Mouse (Mus musculus) embryonic facial prominence, embryonic 15.5 days (tissue): ENCODE results near the gene Tdpoz5. TPM values are rescaled to one million over a fixed set of nuclear protein-coding genes. Genes with fewer than 3 reads are reported as not detected.
"Not testable (repeated sequence)": the region's sequence is repeated elsewhere in the genome, so short reads cannot be mapped to it uniquely, and the experiment has no call there.

Source experiments
- ATAC-seq: fragments of 200-750 bp; cut with Nextera tagmentation; 2 replicates; pipeline ENCODE4 v1.8.0; 2017; ENCODE audit warnings: low read depth, moderate TSS enrichment; ENCODE audit not compliant: insufficient number of reproducible peaks, low FRiP score, low TSS enrichment
- H3K27ac ChIP-seq: fragments of 300-500 bp; sonication (generic); replicated peaks from 2 replicates; pipeline ENCODE4 v1.5.1; 2015; ENCODE audit warnings: mild to moderate bottlenecking, inconsistent platforms
- H3K27me3 ChIP-seq: fragments of 300-500 bp; sonication (generic); 2 replicates; pipeline ENCODE4 v1.6.1; 2015; ENCODE audit warnings: inconsistent platforms
- H3K36me3 ChIP-seq: fragments of 300-500 bp; sonication (generic); 2 replicates; pipeline ENCODE4 v1.6.1; 2015; ENCODE audit warnings: mild to moderate bottlenecking, inconsistent platforms
- H3K4me1 ChIP-seq: fragments of 300-500 bp; sonication (generic); 2 replicates; pipeline ENCODE4 v1.6.1; 2015; ENCODE audit warnings: inconsistent platforms
- H3K4me2 ChIP-seq: fragments of 300-500 bp; sonication (generic); replicated peaks from 2 replicates; pipeline ENCODE4 v1.6.1; 2015; ENCODE audit warnings: mild to moderate bottlenecking, inconsistent platforms
- H3K4me3 ChIP-seq: fragments of 300-500 bp; sonication (generic); replicated peaks from 2 replicates; pipeline ENCODE4 v1.5.1; 2015; ENCODE audit warnings: mild to moderate bottlenecking, inconsistent platforms
- H3K9ac ChIP-seq: fragments of 300-500 bp; sonication (generic); 2 replicates; pipeline ENCODE4 v1.6.1; 2015; ENCODE audit warnings: inconsistent platforms
- H3K9me3 ChIP-seq: fragments of 300-500 bp; sonication (generic); replicated peaks from 2 replicates; pipeline ENCODE4 v1.6.1; 2016; ENCODE audit warnings: inconsistent platforms
- WGBS: fragments of 180-500 bp; shearing (Covaris S2); methylation state at CpG from one replicate; pipeline ENCODE4 v1.1.7; 2015; 5-methylcytosine and 5-hydroxymethylcytosine counted together
- polyA plus RNA-seq: library from polyadenylated mRNA; unstranded; fragments of >200 nt; fragmentation: Nextera tagmentation; extraction: Ambion mirVana; gene quantifications from 2 replicates; pipeline ENCODE4 v1.2.1, GENCODE M21; 2015

The Tdpoz5 gene
- not detected in 2 replicates for polyA plus RNA-seq

GRCm38 (mm10) chr3:93961214-93961613 is at the start of gene Tdpoz5:
TSS of gene Tdpoz5 (minus strand) at chr3:93961314.
- 70% methylated on average over 3 of the region's 4 CpGs for WGBS
- H3K9ac ChIP-seq, H3K4me2 ChIP-seq, H3K4me3 ChIP-seq, H3K9me3 ChIP-seq, ATAC-seq, H3K36me3 ChIP-seq, H3K4me1 ChIP-seq, H3K27ac ChIP-seq, H3K27me3 ChIP-seq: not testable (repeated sequence)

GRCm38 (mm10) chr3:93968938-93969337 is 7.8 kb upstream of the Tdpoz5 start:
- H3K4me2 ChIP-seq, H3K27me3 ChIP-seq, H3K36me3 ChIP-seq, H3K9ac ChIP-seq, H3K9me3 ChIP-seq, H3K4me1 ChIP-seq, H3K27ac ChIP-seq, H3K4me3 ChIP-seq, ATAC-seq: not testable (repeated sequence)
- 92% methylated on average over 6 of the region's 6 CpGs for WGBS

- H3K4me3 ChIP-seq, ATAC-seq, H3K4me1 ChIP-seq, H3K27ac ChIP-seq, H3K36me3 ChIP-seq, H3K27me3 ChIP-seq, H3K9ac ChIP-seq, H3K9me3 ChIP-seq, H3K4me2 ChIP-seq: not testable (repeated sequence)
- WGBS = 85% methylated on average over 4 of the region's 4 CpGs
Observed at GRCm38 (mm10) chr3:93943443-93943842, 17.7 kb downstream of the Tdpoz5 start, which contains the start of gene Gm9117. TSS of gene Gm9117 (minus strand) at chr3:93943543.

- not testable (repeated sequence) for H3K4me2 ChIP-seq, H3K27me3 ChIP-seq, H3K4me1 ChIP-seq, H3K9me3 ChIP-seq, H3K4me3 ChIP-seq, ATAC-seq, H3K36me3 ChIP-seq, H3K27ac ChIP-seq, H3K9ac ChIP-seq
- WGBS = no CpG with 5 or more reads among the region's 3 CpGs
Observed at GRCm38 (mm10) chr3:93938386-93938785, 22.7 kb downstream of the Tdpoz5 start.

Other genes with a start within 250 kb of the Tdpoz5 start
- gene Gm5773, start 188.3 kb downstream of the Tdpoz5 start, polyA plus RNA-seq = not detected in 2 replicates
- gene Tdpoz4, start 164.9 kb downstream of the Tdpoz5 start, polyA plus RNA-seq = not detected in 2 replicates
- not detected in 2 replicates for gene Tdpoz3, start 135.3 kb downstream of the Tdpoz5 start, polyA plus RNA-seq
- not detected in 2 replicates for gene Gm9117, start 17.8 kb downstream of the Tdpoz5 start, polyA plus RNA-seq
- not detected in 2 replicates for gene Gm9125, start 93.6 kb upstream of the Tdpoz5 start, polyA plus RNA-seq
- not detected in 2 replicates for gene Gm10697, start 111.3 kb upstream of the Tdpoz5 start, polyA plus RNA-seq
- gene Gm10696, start 216.9 kb upstream of the Tdpoz5 start, polyA plus RNA-seq = not detected in 2 replicates
- gene Gm5286, start 235.4 kb upstream of the Tdpoz5 start, polyA plus RNA-seq = not detected in 2 replicates